Mouse (Mus musculus) midbrain, embryonic 13.5 days (tissue): Measurements from ENCODE around the gene Cox6a2. TPM values are rescaled to one million over a fixed set of nuclear protein-coding genes. Genes with fewer than 3 reads are reported as not detected.
"Not testable (repeated sequence)": the region's sequence is repeated elsewhere in the genome, so short reads cannot be mapped to it uniquely, and the experiment has no call there.

Experiments used
- ATAC-seq: fragments of 200-750 bp; cut with Nextera tagmentation; 2 replicates; pipeline ENCODE4 v1.8.0; 2017; ENCODE audit warnings: mild to moderate bottlenecking, moderate TSS enrichment, moderate library complexity
- H3K27ac ChIP-seq: fragments of 300-500 bp; sonication (generic); 2 replicates; pipeline ENCODE4 v1.5.1; 2015; ENCODE audit warnings: inconsistent platforms, mild to moderate bottlenecking, moderate library complexity
- H3K27me3 ChIP-seq: fragments of 300-500 bp; sonication (generic); 2 replicates; pipeline ENCODE4 v1.6.1; 2015; ENCODE audit warnings: mild to moderate bottlenecking, inconsistent platforms
- H3K36me3 ChIP-seq: fragments of 300-500 bp; sonication (generic); 2 replicates; pipeline ENCODE4 v1.6.1; 2015; ENCODE audit warnings: mild to moderate bottlenecking, inconsistent platforms
- H3K4me1 ChIP-seq: fragments of 300-500 bp; sonication (generic); replicated peaks from 2 replicates; pipeline ENCODE4 v1.6.1; 2015; ENCODE audit warnings: inconsistent platforms
- H3K4me2 ChIP-seq: fragments of 300-500 bp; sonication (generic); replicated peaks from 2 replicates; pipeline ENCODE4 v1.6.1; 2015; ENCODE audit warnings: moderate library complexity, mild to moderate bottlenecking, inconsistent platforms
- H3K4me3 ChIP-seq: fragments of 300-500 bp; sonication (generic); replicated peaks from 2 replicates; pipeline ENCODE4 v1.5.1; 2015; ENCODE audit warnings: mild to moderate bottlenecking, inconsistent platforms
- H3K9ac ChIP-seq: fragments of 300-500 bp; sonication (generic); replicated peaks from 2 replicates; pipeline ENCODE4 v1.6.1; 2015; ENCODE audit warnings: mild to moderate bottlenecking, inconsistent platforms
- H3K9me3 ChIP-seq: fragments of 300-500 bp; sonication (generic); 2 replicates; pipeline ENCODE4 v1.6.1; 2016; ENCODE audit warnings: mild to moderate bottlenecking, inconsistent platforms
- WGBS: fragments of 180-500 bp; shearing (Covaris S2); methylation state at CpG from one replicate; pipeline ENCODE4 v1.1.7; 2015; 5-methylcytosine and 5-hydroxymethylcytosine counted together
- polyA plus RNA-seq: library from polyadenylated mRNA; unstranded; fragments of >200 nt; fragmentation: Nextera tagmentation; extraction: Ambion mirVana; gene quantifications from 2 replicates; pipeline ENCODE4 v1.2.1, GENCODE M21; 2015

Gene Cox6a2
- polyA plus RNA-seq, 1 experiment from 2014 or later: not detected

DNA sequence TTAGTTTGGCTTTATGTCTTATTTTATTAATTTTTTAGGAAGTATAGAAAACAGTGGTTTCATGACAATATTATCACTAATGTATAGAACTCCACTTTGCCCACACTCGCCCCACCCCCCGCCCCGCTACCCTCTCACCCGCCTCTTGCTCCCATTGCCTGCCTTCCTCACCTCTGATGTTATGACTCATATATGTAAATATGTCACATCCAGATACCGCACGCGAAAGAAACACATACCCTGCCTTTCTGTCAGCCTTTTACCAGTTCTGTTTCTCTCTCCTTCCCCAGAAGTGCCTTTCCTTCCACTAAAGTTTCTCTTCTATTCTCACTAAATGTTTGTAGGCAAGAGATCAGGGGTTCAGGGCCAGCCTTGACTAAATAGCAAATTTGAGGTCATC lies 39.8 kb downstream of the Cox6a2 start:
- H3K9me3 ChIP-seq: no peaks in the 10 kb centered on the region
- H3K27ac ChIP-seq: no peak overlapping the region
- ATAC-seq: no peak
- H3K9ac ChIP-seq: no peak overlapping the region
- 89% methylated on average over 7 of the region's 7 CpGs for WGBS
- H3K27me3 ChIP-seq: no peaks in the 10 kb centered on the region
- no peak overlapping the region for H3K4me3 ChIP-seq
- H3K4me1 ChIP-seq: no peaks in the 10 kb centered on the region
- H3K36me3 ChIP-seq: no peaks in the 10 kb centered on the region
- H3K4me2 ChIP-seq: no peak overlapping the region

DNA sequence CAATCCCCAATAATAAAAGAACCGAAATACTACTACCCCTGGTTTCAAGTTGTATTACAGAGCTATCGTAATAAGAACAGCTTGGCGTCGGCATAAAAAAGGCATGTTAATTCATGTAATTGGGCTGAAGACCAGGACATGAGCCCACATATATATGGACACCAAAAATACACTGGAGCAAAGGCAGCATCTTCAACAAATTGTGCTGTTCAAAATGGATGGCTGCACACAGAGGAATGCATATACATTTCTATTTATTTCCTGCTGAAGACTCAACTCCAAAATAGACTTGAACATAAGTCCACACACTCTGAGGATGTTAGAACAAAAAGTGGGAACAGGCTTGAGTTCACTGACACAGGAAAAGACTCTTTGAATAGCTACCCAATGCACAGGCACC lies 42.2 kb downstream of the Cox6a2 start:
- Histone ChIP-seq H3K36me3 (no peaks in the 10 kb centered on the region), H3K27me3 (no peaks in the 10 kb centered on the region), H3K4me3 (no peak overlapping the region), H3K9me3 (no peaks in the 10 kb centered on the region), H3K4me2 (no peak overlapping the region), H3K9ac (no peak overlapping the region), H3K4me1 (no peaks in the 10 kb centered on the region), H3K27ac (no peak overlapping the region)
- ATAC-seq: no peak
- 96% methylated on average over 4 of the region's 4 CpGs for WGBS

- WGBS: 81% methylated on average over 8 of the region's 8 CpGs
- not testable (repeated sequence) for H3K27me3 ChIP-seq, H3K9ac ChIP-seq, H3K27ac ChIP-seq, ATAC-seq, H3K4me1 ChIP-seq, H3K4me3 ChIP-seq, H3K36me3 ChIP-seq, H3K9me3 ChIP-seq, H3K4me2 ChIP-seq
Measured at GRCm38 (mm10) chr7:128158688-128159354, 47.4 kb downstream of the Cox6a2 start.

Other genes starting within 250 kb of the Cox6a2 start
- 415 and 452 TPM in 2 replicates for gene Fus, start 238.9 kb downstream of the Cox6a2 start, polyA plus RNA-seq
- 3.9 and 4.1 TPM in 2 replicates for gene Pycard, start 212.5 kb downstream of the Cox6a2 start, polyA plus RNA-seq
- not detected in 2 replicates for gene Trim72, start 202.4 kb downstream of the Cox6a2 start, polyA plus RNA-seq
- gene Itgam, start 143.7 kb downstream of the Cox6a2 start, polyA plus RNA-seq: 0.58 and 0.71 TPM in 2 replicates
- gene Gm49368, start 143.7 kb downstream of the Cox6a2 start, polyA plus RNA-seq: not detected in 2 replicates
- gene Itgax, start 76.8 kb downstream of the Cox6a2 start, polyA plus RNA-seq: 0.07 TPM in 1 of 2 replicates, not detected in the other
- 0.05 TPM in 1 of 2 replicates, not detected in the other for gene Itgad, start 52.0 kb downstream of the Cox6a2 start, polyA plus RNA-seq
- 12.5 and 13.9 TPM in 2 replicates for gene Armc5, start 31.0 kb upstream of the Cox6a2 start, polyA plus RNA-seq
- gene 9130023H24Rik, start 31.6 kb upstream of the Cox6a2 start, polyA plus RNA-seq: 11.0 and 11.5 TPM in 2 replicates
- 21.7 and 23.0 TPM in 2 replicates for gene Tgfb1i1, start 40.4 kb upstream of the Cox6a2 start, polyA plus RNA-seq
- not detected in 2 replicates for gene Slc5a2, start 59.3 kb upstream of the Cox6a2 start, polyA plus RNA-seq
- 17.5 and 17.7 TPM in 2 replicates for gene BC017158, start 91.8 kb upstream of the Cox6a2 start, polyA plus RNA-seq
- 26.1 and 29.6 TPM in 2 replicates for gene Rgs10, start 212.4 kb upstream of the Cox6a2 start, polyA plus RNA-seq